Mouse (Mus musculus): ENCODE measurements at regions not wholly inside any gene's neighbourhood (a gene's known extent, or its start where the extent isn't known, plus 50 kb on each side); places are given as distances from the start of the nearest gene placed in this dataset.
A peak's percentile ranks its signal among the peaks of the same experiment; 100 is the strongest.

DNA sequence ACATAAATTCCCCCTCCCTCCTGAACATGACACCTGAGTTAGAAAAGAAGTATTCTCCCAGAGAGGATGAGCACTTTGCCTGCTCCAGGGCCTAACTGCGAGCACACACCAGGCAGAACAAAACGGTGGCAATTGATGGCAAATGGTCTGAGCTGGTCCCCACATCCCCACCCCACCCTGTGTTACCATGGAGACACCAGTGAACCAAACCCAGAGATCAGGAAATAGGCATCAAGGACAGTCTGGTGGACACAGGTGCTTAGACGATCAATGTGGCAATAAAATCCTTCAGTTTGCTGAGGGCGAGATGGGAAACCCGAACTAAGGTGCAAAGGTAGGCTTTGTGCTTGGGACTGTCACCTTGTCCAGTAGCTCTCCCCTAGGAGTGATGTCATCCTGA, 74.0 kb downstream of the Sox9 start:
- no peaks in the 10 kb centered on the region for H3K9me3 ChIP-seq (ENCODE audit: low read length)
- H3K36me3 ChIP-seq (ENCODE audit: insufficient read depth, low read length) = no peaks in the 10 kb centered on the region
- no peak overlapping the region for H3K4me3 ChIP-seq (replicated peaks; ENCODE audit: low read length)
- H3K27me3 ChIP-seq (ENCODE audit: insufficient read depth, low read length) = peaks cover 52% of the 10 kb centered on the region
- peaks cover 17% of the 10 kb centered on the region for H3K4me1 ChIP-seq (replicated peaks; ENCODE audit: low read depth, low read length)
- no peak for TF ChIP-seq NANOG (IDR thresholded peaks at IDR 0.05; ENCODE audit: borderline replicate concordance, low read length)
- TF ChIP-seq POU5F1 (IDR thresholded peaks at IDR 0.05; ENCODE audit: borderline replicate concordance, low read length) = no peak
- no peak for TF ChIP-seq CTCF (conservative IDR thresholded peaks at IDR 0.05; ENCODE audit: low read length)

DNA sequence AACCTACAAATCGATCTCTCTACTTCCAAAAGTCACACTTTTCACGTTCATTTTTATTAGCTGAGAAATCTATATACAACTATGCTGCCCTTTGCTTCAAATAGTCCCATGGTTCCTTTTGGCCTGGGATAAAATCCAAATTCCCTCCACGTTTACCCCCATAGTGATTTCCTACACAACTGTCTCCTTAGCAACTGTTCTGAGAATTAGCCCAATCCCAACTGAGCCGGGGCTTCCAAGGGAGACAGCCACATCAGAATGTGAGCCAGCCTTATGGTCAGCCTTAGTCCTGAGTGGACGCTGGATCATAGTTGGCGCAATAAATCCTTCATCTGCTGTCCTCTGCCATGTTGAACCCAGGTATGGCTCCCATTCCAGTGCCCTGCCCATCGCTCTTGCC, 77.3 kb downstream of the Sox9 start:
- no peaks in the 10 kb centered on the region for H3K9me3 ChIP-seq (ENCODE audit: low read length)
- no peaks in the 10 kb centered on the region for H3K36me3 ChIP-seq (ENCODE audit: insufficient read depth, low read length)
- H3K4me1 ChIP-seq (replicated peaks; ENCODE audit: low read depth, low read length) = peaks cover 12% of the 10 kb centered on the region
- TF ChIP-seq POU5F1 (IDR thresholded peaks at IDR 0.05; ENCODE audit: borderline replicate concordance, low read length) (no peak), CTCF (conservative IDR thresholded peaks at IDR 0.05; ENCODE audit: low read length) (no peak), NANOG (IDR thresholded peaks at IDR 0.05; ENCODE audit: borderline replicate concordance, low read length) (no peak)
- peaks cover 79% of the 10 kb centered on the region for H3K27me3 ChIP-seq (ENCODE audit: insufficient read depth, low read length)
- H3K4me3 ChIP-seq (replicated peaks; ENCODE audit: low read length) = no peak overlapping the region

DNA sequence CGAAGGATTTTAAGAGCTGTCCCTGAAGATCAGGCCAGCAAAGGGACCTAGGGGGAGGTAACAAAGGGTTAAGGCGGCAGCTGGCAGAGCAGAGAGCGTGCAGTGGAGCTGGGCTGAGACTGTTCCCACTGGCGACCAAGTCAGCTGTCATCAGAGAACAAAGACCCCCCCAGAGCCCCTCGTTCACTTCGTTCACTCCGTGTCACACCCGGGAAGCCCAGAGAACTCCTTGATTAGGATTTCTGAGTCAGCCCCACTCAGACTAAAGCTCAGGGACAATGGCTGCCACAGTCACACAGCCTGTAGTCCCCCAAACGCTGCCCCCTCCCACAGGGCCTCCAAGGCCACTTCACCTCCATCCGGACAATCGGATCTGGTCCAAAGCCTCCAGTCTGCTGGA, 78.8 kb downstream of the Sox9 start:
- H3K4me1 ChIP-seq (replicated peaks; ENCODE audit: low read depth, low read length) = peaks cover 10% of the 10 kb centered on the region; the same call in 1 of the 2 replicates
- no peak overlapping the region for H3K4me3 ChIP-seq (replicated peaks; ENCODE audit: low read length)
- H3K9me3 ChIP-seq (ENCODE audit: low read length) = 0 out of 2 replicates have a peak, but pooled peaks cover 5% of the 10 kb centered on the region
- peaks cover 85% of the 10 kb centered on the region for H3K27me3 ChIP-seq (ENCODE audit: insufficient read depth, low read length)
- TF ChIP-seq NANOG (IDR thresholded peaks at IDR 0.05; ENCODE audit: borderline replicate concordance, low read length) (no peak), CTCF (conservative IDR thresholded peaks at IDR 0.05; ENCODE audit: low read length) (no peak)
- no peaks in the 10 kb centered on the region for H3K36me3 ChIP-seq (ENCODE audit: insufficient read depth, low read length)

DNA sequence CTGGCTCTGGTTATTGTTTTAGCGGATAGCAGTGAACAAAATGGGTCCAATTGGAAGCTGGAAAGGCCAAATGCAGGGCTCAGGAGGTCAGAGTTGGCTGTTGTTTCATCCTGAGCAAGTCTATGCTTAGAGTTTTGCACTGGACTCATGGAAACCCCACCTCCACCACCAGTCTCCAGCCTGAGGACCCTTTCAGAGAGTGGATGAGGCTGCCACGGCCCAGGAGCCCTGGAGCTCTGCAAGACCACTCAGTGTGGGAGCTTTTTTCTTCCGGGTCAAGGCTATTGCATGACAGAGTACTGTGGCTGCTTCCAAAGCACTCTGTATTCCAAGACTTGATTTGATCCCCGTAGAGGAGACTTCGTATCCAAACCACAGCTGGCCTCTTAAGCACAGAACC, 79.2 kb downstream of the Sox9 start:
- H3K9me3 ChIP-seq (ENCODE audit: low read length) = 0 out of 2 replicates have a peak, but pooled peaks cover 5% of the 10 kb centered on the region
- H3K4me1 ChIP-seq (replicated peaks; ENCODE audit: low read depth, low read length) = peaks cover 10% of the 10 kb centered on the region; the same call in 1 of the 2 replicates
- no peaks in the 10 kb centered on the region for H3K36me3 ChIP-seq (ENCODE audit: insufficient read depth, low read length)
- TF ChIP-seq POU5F1 (IDR thresholded peaks at IDR 0.05; ENCODE audit: borderline replicate concordance, low read length) = no peak
- no peak overlapping the region for H3K4me3 ChIP-seq (replicated peaks; ENCODE audit: low read length)
- H3K27me3 ChIP-seq (ENCODE audit: insufficient read depth, low read length) = peaks cover 85% of the 10 kb centered on the region

DNA sequence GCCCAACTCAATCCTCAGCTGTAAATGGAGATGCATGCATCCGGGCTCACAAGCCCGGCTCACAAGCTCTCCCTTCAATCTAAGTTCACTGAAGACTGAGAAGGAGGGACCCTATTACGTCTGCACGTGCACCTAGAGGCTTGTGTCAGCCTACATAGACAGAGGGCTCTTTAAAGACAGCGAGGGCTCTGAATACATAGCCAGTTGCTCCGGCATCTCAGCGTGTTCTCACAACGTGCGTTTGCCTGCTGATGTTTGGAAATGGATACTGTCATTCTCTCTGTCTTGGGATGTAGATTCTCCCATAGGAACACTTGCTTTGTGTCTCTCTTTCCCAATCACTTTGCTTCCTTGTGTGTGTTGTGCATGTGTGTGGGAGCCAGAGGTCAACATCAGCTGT, 83.8 kb downstream of the Sox9 start:
- H3K4me1 ChIP-seq (replicated peaks; ENCODE audit: low read depth, low read length) = peaks cover 14% of the 10 kb centered on the region
- no peak for TF ChIP-seq POU5F1 (IDR thresholded peaks at IDR 0.05; ENCODE audit: borderline replicate concordance, low read length)
- no peak for TF ChIP-seq CTCF (conservative IDR thresholded peaks at IDR 0.05; ENCODE audit: low read length)
- no peak for TF ChIP-seq NANOG (IDR thresholded peaks at IDR 0.05; ENCODE audit: borderline replicate concordance, low read length)
- H3K9me3 ChIP-seq (ENCODE audit: low read length) = 0 out of 2 replicates have a peak, but pooled peaks cover 5% of the 10 kb centered on the region
- no peak overlapping the region for H3K4me3 ChIP-seq (replicated peaks; ENCODE audit: low read length)
- H3K36me3 ChIP-seq (ENCODE audit: insufficient read depth, low read length) = no peaks in the 10 kb centered on the region
- H3K27me3 ChIP-seq (ENCODE audit: insufficient read depth, low read length) = peaks cover 92% of the 10 kb centered on the region

DNA sequence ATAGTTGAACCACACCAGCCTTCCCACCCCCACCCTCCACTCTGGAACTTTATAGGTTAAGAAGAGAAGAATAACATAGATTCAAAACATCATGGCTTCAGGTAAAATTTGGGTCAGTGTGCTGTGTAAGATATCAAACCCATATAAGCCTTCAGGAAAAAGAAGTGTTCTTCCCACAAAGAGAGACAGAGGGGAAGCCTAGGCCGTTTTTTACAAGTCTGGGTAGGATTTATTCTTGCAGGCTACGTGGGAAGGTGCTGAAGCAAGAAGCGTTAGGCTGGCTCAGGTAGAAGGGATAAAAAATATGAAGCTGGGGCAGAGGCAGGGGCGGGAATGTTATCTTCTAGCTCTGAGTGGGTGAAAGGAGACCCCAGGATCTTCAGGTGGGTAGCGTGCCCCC, 87.5 kb downstream of the Sox9 start:
- TF ChIP-seq POU5F1 (IDR thresholded peaks at IDR 0.05; ENCODE audit: borderline replicate concordance, low read length) (no peak), CTCF (conservative IDR thresholded peaks at IDR 0.05; ENCODE audit: low read length) (no peak), NANOG (IDR thresholded peaks at IDR 0.05; ENCODE audit: borderline replicate concordance, low read length) (no peak)
- H3K4me3 ChIP-seq (replicated peaks; ENCODE audit: low read length) = no peak overlapping the region
- no peaks in the 10 kb centered on the region for H3K36me3 ChIP-seq (ENCODE audit: insufficient read depth, low read length)

DNA sequence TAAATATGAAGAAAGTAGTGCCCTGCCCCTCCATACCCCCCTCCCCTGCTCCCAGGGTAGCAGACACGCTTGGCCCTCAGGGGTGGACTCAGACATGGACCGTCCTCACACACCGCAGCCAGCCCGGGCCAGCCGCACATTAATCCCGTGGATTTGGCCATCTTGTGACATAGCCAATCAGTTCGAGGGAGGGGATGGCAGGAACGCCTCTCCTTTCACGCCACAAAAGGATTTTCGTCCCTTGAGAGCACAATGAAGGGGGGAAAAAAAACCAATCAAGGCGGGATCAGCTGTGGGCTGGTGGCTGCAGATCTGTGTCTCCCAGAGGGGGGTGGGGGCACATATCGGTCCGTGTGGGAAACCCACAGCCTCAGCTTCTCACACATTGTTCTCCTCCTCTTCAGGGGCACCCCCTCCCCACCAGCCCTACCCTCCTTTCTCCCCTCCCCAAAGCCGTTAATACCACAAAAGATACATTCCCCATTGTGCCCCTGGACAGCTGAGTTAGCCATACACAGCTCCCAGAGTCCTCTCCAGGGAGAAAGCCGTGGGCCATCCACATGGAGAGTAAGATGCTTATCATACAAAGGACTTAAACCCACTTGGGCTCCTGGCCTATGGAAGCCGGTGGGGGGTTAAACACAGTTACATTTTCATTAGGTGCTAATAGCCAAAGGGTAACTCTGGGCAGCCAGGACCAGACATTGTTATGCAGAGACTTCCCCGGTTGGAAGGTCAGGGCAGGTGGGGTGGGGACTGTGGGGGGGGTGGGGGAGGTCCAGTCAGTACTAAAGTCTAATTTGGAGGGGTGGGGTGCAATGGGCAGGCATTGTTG, 88.4 kb downstream of the Sox9 start:
- Histone ChIP-seq H3K27me3 (ENCODE audit: insufficient read depth, low read length) (peaks cover 91% of the 10 kb centered on the region), H3K4me3 (replicated peaks; ENCODE audit: low read length) (no peak overlapping the region), H3K36me3 (ENCODE audit: insufficient read depth, low read length) (no peaks in the 10 kb centered on the region), H3K9me3 (ENCODE audit: low read length) (peaks cover 9% of the 10 kb centered on the region; the same call in 1 of the 2 replicates), H3K4me1 (replicated peaks; ENCODE audit: low read depth, low read length) (peaks cover 42% of the 10 kb centered on the region)
- TF ChIP-seq CTCF (conservative IDR thresholded peaks at IDR 0.05; ENCODE audit: low read length) (no peak), NANOG (IDR thresholded peaks at IDR 0.05; ENCODE audit: borderline replicate concordance, low read length) (0 out of 2 replicates have a peak, but pooled peaks have one; percentile 22), POU5F1 (IDR thresholded peaks at IDR 0.05; ENCODE audit: borderline replicate concordance, low read length) (no peak; the same call in 1 of the 2 replicates)

More for the DNA sequence above, 87.5 kb downstream of the Sox9 start:
- H3K9me3 ChIP-seq (ENCODE audit: low read length) = peaks cover 13% of the 10 kb centered on the region; the same call in 1 of the 2 replicates
- H3K27me3 ChIP-seq (ENCODE audit: insufficient read depth, low read length) = peaks cover 92% of the 10 kb centered on the region
- peaks cover 42% of the 10 kb centered on the region for H3K4me1 ChIP-seq (replicated peaks; ENCODE audit: low read depth, low read length)

DNA sequence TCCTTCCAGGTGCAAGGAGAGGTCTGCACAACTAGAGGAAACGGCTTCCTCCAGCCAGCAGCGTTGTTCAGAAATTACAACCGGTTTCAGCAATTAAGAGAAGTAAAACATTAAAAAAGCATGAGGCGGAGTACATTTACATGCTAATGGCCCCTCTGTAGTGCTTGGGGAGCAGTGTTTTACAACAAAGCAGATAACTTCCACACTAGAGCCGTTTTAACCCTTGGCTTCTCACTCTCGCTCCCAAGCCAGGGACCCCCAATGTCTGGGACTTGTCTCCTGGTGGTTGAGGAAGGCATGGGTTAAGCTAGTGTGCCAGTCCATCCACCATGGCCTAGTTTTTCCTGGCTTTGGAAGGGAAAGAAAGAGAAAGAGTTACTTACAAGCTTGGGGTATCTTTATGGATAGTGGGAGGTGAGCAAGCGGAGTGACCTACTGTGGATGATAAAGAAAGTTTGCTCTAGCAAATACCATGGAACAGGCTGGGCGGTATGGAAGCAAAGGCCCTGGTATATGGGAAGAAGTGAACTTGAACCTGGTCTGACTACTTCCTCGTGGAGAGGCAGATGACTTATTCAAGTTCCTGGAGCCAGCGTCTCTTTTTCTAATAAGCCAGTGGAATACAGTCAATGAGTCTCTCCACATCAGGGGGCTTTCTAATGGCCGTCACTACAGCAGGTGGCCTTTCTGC, 90.8 kb downstream of the Sox9 start:
- peaks cover 48% of the 10 kb centered on the region for H3K4me1 ChIP-seq (replicated peaks; ENCODE audit: low read depth, low read length)
- H3K9me3 ChIP-seq (ENCODE audit: low read length) = peaks cover 8% of the 10 kb centered on the region; the same call in 1 of the 2 replicates
- TF ChIP-seq NANOG (IDR thresholded peaks at IDR 0.05; ENCODE audit: borderline replicate concordance, low read length) (no peak), CTCF (conservative IDR thresholded peaks at IDR 0.05; ENCODE audit: low read length) (no peak), POU5F1 (IDR thresholded peaks at IDR 0.05; ENCODE audit: borderline replicate concordance, low read length) (no peak)
- H3K36me3 ChIP-seq (ENCODE audit: insufficient read depth, low read length) = no peaks in the 10 kb centered on the region
- H3K4me3 ChIP-seq (replicated peaks; ENCODE audit: low read length) = no peak overlapping the region
- peaks cover 73% of the 10 kb centered on the region for H3K27me3 ChIP-seq (ENCODE audit: insufficient read depth, low read length)
